Mouse (Mus musculus) Patski (cell line): ENCODE data around the gene Apbb1. TPM values are rescaled to one million over a fixed set of nuclear protein-coding genes. Genes with fewer than 3 reads are reported as not detected.

Source experiments
- ATAC-seq: fragments of 100-300 bp; one replicate; pipeline ENCODE4 v1.8.0; 2021
- CTCF ChIA-PET: fragments of 350-600 bp; sonication (Branson Sonifier 250); formaldehyde crosslinking; loops from one replicate; lab custom pipeline; 2022; ENCODE audit warnings: inconsistent platforms; lab: Charles Lee
- POLR2A ChIA-PET: fragments of 350-600 bp; sonication (Branson Sonifier 250); formaldehyde crosslinking; loops from one replicate; lab custom pipeline; 2022; ENCODE audit warnings: antibody characterized with exemption, inconsistent platforms; lab: Charles Lee
- DNase-seq: peaks from one replicate; pipeline ENCODE4 v3.0.0-alpha.2; 2011; ENCODE audit warnings: low read depth, low spot score
- H3K27me3 ChIP-seq: fragments of 371-371 bp; one replicate; pipeline ENCODE4 v1.5.1; 2021
- CTCF ChIP-seq: fragments of 100-300 bp; IDR thresholded peaks from one replicate; pipeline ENCODE4 v1.5.1; 2021
- in situ Hi-C: fragments of 300-500 bp; cut with MboI; formaldehyde crosslinking; loops from 3 replicates; pipeline ENCODE4 v1.11.1; 2018; ENCODE audit warnings: low pct_unique_long_range_greater_than_20kb, mixed read lengths
- polyA plus RNA-seq: library from polyadenylated mRNA; unstranded; gene quantifications from one replicate; pipeline ENCODE4 v1.2.3, GENCODE M21; 2021

Gene Apbb1
- polyA plus RNA-seq, 1 experiment from 2014 or later, result 44.0 TPM

DNA sequence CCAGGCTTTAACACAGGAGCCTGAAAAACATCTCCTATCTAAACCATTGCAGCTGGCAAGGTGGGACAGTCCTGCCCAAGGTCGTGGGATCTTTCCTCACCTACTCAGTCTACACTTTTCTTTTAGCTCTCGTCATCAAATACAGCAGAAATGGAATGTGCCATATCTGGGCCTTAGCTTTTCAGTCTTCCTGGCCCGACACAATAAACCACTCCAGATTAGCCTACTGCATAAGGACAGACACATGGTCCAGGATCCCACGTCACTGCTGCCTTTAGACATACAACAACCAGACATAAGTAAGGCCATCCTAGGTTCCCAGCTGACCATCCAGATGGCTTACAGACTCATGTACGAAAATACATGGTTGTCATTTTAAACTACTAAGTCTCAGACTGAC, 71.3 kb downstream of the Apbb1 start:
- no peak for TF ChIP-seq CTCF
- DNase-seq (no peak), ATAC-seq (no peak)
- in situ Hi-C loops, result loop anchor here (25.0 kb wide), 1 partner anchor 1298 kb away; the partner anchor contains the start of gene Trim6
- POLR2A ChIA-PET, result no interaction called here
- CTCF ChIA-PET, result interaction anchor here (1.2 to 1.6 kb wide), 4 partner anchors 9 to 102 kb away, joined by 3 to 5 read pairs (median 4); no protein-coding TSS in a partner anchor
- H3K27me3 ChIP-seq, result no peaks in the 10 kb centered on the region

Other genes starting within 250 kb of the Apbb1 start
- not detected for gene Olfr690, start 247.5 kb downstream of the Apbb1 start, polyA plus RNA-seq
- not detected for gene Olfr691, start 239.4 kb downstream of the Apbb1 start, polyA plus RNA-seq
- gene Olfr692, start 213.4 kb downstream of the Apbb1 start, polyA plus RNA-seq, result not detected
- gene Gm5901, start 206.6 kb downstream of the Apbb1 start, polyA plus RNA-seq, result not detected
- gene Fam160a2, start 181.6 kb downstream of the Apbb1 start, polyA plus RNA-seq, result 24.4 TPM
- not detected for gene Cnga4, start 177.1 kb downstream of the Apbb1 start, polyA plus RNA-seq
- not detected for gene Cckbr, start 155.9 kb downstream of the Apbb1 start, polyA plus RNA-seq
- 7.6 TPM for gene Cavin3, start 99.4 kb downstream of the Apbb1 start, polyA plus RNA-seq
- 103 TPM for gene Smpd1, start 27.3 kb downstream of the Apbb1 start, polyA plus RNA-seq
- gene Hpx, start 18.5 kb upstream of the Apbb1 start, polyA plus RNA-seq, result 0.54 TPM
- 62.0 TPM for gene Trim3, start 51.9 kb upstream of the Apbb1 start, polyA plus RNA-seq
- gene Timm10b, start 58.4 kb upstream of the Apbb1 start, polyA plus RNA-seq, result 47.6 TPM
- gene Arfip2, start 58.8 kb upstream of the Apbb1 start, polyA plus RNA-seq, result 87.0 TPM
- gene Gm45799, start 58.9 kb upstream of the Apbb1 start, polyA plus RNA-seq, result 22.3 TPM
- gene Dnhd1, start 69.2 kb upstream of the Apbb1 start, polyA plus RNA-seq, result 2.9 TPM
- gene Ilk, start 154.9 kb upstream of the Apbb1 start, polyA plus RNA-seq, result 218 TPM
- 34.0 TPM for gene Rrp8, start 155.7 kb upstream of the Apbb1 start, polyA plus RNA-seq
- 180 TPM for gene Taf10, start 162.7 kb upstream of the Apbb1 start, polyA plus RNA-seq
- gene Tpp1, start 170.6 kb upstream of the Apbb1 start, polyA plus RNA-seq, result 211 TPM
- gene Dchs1, start 206.0 kb upstream of the Apbb1 start, polyA plus RNA-seq, result not detected
- 223 TPM for gene Mrpl17, start 229.4 kb upstream of the Apbb1 start, polyA plus RNA-seq